Mouse (Mus musculus) neural tube, embryonic 13.5 days (tissue): ENCODE measurements around the gene Higd1c. TPM values are rescaled to one million over a fixed set of nuclear protein-coding genes. Genes with fewer than 3 reads are reported as not detected.
A peak's percentile ranks its signal among the peaks of the same experiment; 100 is the strongest.
"Not testable (repeated sequence)": the region's sequence is repeated elsewhere in the genome, so short reads cannot be mapped to it uniquely, and the experiment has no call there.

Source experiments
- ATAC-seq: fragments of 200-750 bp; cut with Nextera tagmentation; 2 replicates; pipeline ENCODE4 v1.8.0; 2017; ENCODE audit warnings: low read depth, mild to moderate bottlenecking, moderate TSS enrichment, moderate library complexity
- H3K27ac ChIP-seq: fragments of 300-500 bp; sonication (generic); replicated peaks from 2 replicates; pipeline ENCODE4 v1.5.1; 2015; ENCODE audit warnings: moderate library complexity, mild to moderate bottlenecking, inconsistent platforms
- H3K27me3 ChIP-seq: fragments of 300-500 bp; sonication (generic); 2 replicates; pipeline ENCODE4 v1.6.1; 2015; ENCODE audit warnings: mild to moderate bottlenecking, inconsistent platforms
- H3K36me3 ChIP-seq: fragments of 300-500 bp; sonication (generic); 2 replicates; pipeline ENCODE4 v1.6.1; 2015; ENCODE audit warnings: mild to moderate bottlenecking, inconsistent platforms
- H3K4me1 ChIP-seq: fragments of 300-500 bp; sonication (generic); replicated peaks from 2 replicates; pipeline ENCODE4 v1.6.1; 2015; ENCODE audit warnings: inconsistent platforms
- H3K4me2 ChIP-seq: fragments of 300-500 bp; sonication (generic); 2 replicates; pipeline ENCODE4 v1.6.1; 2015; ENCODE audit warnings: inconsistent platforms, mild to moderate bottlenecking, moderate library complexity
- H3K4me3 ChIP-seq: fragments of 300-500 bp; sonication (generic); 2 replicates; pipeline ENCODE4 v1.5.1; 2015; ENCODE audit warnings: mild to moderate bottlenecking, inconsistent platforms
- H3K9ac ChIP-seq: fragments of 300-500 bp; sonication (generic); 2 replicates; pipeline ENCODE4 v1.6.1; 2015; ENCODE audit warnings: moderate library complexity, mild to moderate bottlenecking, inconsistent platforms
- H3K9me3 ChIP-seq: fragments of 300-500 bp; sonication (generic); 2 replicates; pipeline ENCODE4 v1.6.1; 2016; ENCODE audit warnings: inconsistent platforms
- WGBS: fragments of 180-500 bp; shearing (Covaris S2); methylation state at CpG from one replicate; pipeline ENCODE4 v1.1.7; 2015; 5-methylcytosine and 5-hydroxymethylcytosine counted together
- polyA plus RNA-seq: library from polyadenylated mRNA; unstranded; fragments of >200 nt; fragmentation: Nextera tagmentation; extraction: Ambion mirVana; gene quantifications from 2 replicates; pipeline ENCODE4 v1.2.1, GENCODE M21; 2015

Higd1c gene
- polyA plus RNA-seq, 1 experiment from 2014 or later, result 3.1 TPM

GRCm38 (mm10) chr15:100337328-100337727 is 27.0 kb upstream of the Higd1c start:
- not testable (repeated sequence) for H3K27me3 ChIP-seq, H3K36me3 ChIP-seq, H3K9ac ChIP-seq, H3K4me3 ChIP-seq, H3K27ac ChIP-seq, H3K4me2 ChIP-seq, ATAC-seq, H3K9me3 ChIP-seq, H3K4me1 ChIP-seq

DNA sequence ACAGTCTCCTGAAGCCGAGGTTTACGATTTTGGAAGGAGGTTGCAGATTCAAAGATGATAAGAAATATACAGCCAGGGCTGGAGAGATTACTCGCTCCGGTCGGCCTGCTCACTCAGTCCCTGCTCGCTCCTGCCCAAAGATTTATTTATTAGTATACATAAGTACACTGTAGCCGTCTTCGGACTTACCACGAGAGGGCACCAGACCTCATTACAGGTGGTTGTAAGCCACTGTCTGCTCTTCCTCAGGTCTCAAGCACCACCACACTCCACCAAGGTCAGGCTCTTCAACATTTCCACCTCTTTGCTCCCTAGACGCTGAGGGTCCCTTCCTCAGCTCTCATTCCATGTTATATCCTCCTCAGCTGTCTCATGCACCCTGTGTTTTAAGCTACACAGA is 26.5 kb upstream of the Higd1c start:
- 40% methylated on average over 10 of the region's 10 CpGs for WGBS

GRCm38 (mm10) chr15:100341314-100341980 is 22.9 kb upstream of the Higd1c start:
- not testable (repeated sequence) for H3K9ac ChIP-seq, H3K36me3 ChIP-seq

More for the DNA sequence above, 26.5 kb upstream of the Higd1c start:
- H3K4me3 ChIP-seq, H3K9ac ChIP-seq, ATAC-seq, H3K27me3 ChIP-seq, H3K27ac ChIP-seq, H3K4me1 ChIP-seq, H3K4me2 ChIP-seq, H3K36me3 ChIP-seq, H3K9me3 ChIP-seq: not testable (repeated sequence)

GRCm38 (mm10) chr15:100345484-100345883 is 18.9 kb upstream of the Higd1c start:
- Histone ChIP-seq H3K27ac (no peak overlapping the region), H3K9ac (no peak overlapping the region), H3K36me3 (no peaks in the 10 kb centered on the region), H3K27me3 (no peaks in the 10 kb centered on the region), H3K9me3 (no peaks in the 10 kb centered on the region), H3K4me1 (no peaks in the 10 kb centered on the region), H3K4me3 (no peak overlapping the region), H3K4me2 (no peak overlapping the region)
- no peak for ATAC-seq

More at GRCm38 (mm10) chr15:100341314-100341980, 22.9 kb upstream of the Higd1c start:
- not testable (repeated sequence) for H3K9me3 ChIP-seq, ATAC-seq, H3K4me1 ChIP-seq, H3K27me3 ChIP-seq, H3K27ac ChIP-seq, H3K4me3 ChIP-seq, H3K4me2 ChIP-seq
- WGBS, result 81% methylated on average over 4 of the region's 5 CpGs

GRCm38 (mm10) chr15:100346761-100347160 is 17.6 kb upstream of the Higd1c start:
- 63% methylated on average over 14 of the region's 14 CpGs for WGBS
- Histone ChIP-seq H3K9ac (no peak overlapping the region), H3K4me1 (no peaks in the 10 kb centered on the region), H3K27me3 (no peaks in the 10 kb centered on the region), H3K36me3 (no peaks in the 10 kb centered on the region), H3K4me2 (no peak overlapping the region), H3K4me3 (no peak overlapping the region), H3K9me3 (no peaks in the 10 kb centered on the region), H3K27ac (no peak overlapping the region)
- no peak for ATAC-seq

DNA sequence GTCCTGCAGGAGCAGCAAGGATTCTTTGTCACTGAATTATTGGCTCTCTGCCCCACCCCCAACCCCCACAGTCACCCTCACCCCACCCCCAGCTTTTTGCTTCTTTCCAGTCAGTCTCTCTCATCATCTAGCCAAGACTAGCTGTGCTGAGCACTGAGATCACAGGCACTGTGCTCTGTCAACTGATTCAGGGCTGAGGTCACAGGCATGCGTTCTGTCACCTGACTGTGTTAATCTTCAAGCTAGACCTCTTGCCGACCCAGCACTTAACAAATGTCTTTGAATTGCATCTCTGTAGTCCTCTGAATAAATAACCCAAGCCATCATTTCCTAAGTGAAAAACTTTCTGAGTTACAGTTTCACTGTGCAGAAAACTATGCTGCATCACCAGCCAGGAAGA is 14.8 kb upstream of the Higd1c start:
- H3K9ac ChIP-seq, result no peak overlapping the region
- 74% methylated on average over 2 of the region's 2 CpGs for WGBS

DNA sequence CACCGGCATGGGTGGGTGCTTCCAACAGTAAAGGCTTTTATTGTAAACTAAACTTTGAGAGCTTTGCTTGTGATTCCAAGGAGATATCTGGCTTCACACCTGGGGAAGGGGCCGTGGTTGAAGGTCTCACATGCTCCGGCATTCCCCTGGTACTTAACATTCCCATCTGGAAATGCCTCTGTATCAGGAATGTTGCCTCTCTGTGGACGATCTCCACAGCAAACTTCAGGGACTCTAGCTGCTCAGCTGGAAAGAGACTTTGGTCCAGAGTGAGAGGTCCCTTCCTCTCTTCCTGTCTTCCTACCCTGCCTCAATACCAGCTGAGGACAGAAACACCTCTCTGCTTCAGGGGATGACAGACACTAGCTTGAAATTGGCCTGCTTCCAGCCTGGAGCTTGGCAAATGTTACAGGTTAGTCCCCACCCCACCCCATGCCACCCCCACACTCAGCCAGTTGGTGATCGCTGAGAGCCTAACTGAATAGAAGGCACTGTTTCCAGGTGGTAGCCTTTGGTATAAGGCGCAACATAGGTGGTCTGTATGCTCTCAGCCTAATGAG is 12.8 kb upstream of the Higd1c start:
- H3K4me2 ChIP-seq, result no peak overlapping the region
- no peaks in the 10 kb centered on the region for H3K27me3 ChIP-seq
- H3K4me3 ChIP-seq, result no peak overlapping the region
- H3K36me3 ChIP-seq, result no peaks in the 10 kb centered on the region
- no peak overlapping the region for H3K9ac ChIP-seq
- no peaks in the 10 kb centered on the region for H3K9me3 ChIP-seq
- WGBS, result 79% methylated on average over 6 of the region's 6 CpGs
- H3K27ac ChIP-seq, result no peak overlapping the region
- ATAC-seq, result no peak
- H3K4me1 ChIP-seq, result no peaks in the 10 kb centered on the region

More for the DNA sequence above, 14.8 kb upstream of the Higd1c start:
- Histone ChIP-seq H3K27me3 (no peaks in the 10 kb centered on the region), H3K9me3 (no peaks in the 10 kb centered on the region), H3K27ac (no peak overlapping the region), H3K4me1 (no peaks in the 10 kb centered on the region), H3K4me3 (no peak overlapping the region), H3K4me2 (no peak overlapping the region), H3K36me3 (no peaks in the 10 kb centered on the region)
- no peak for ATAC-seq

- Histone ChIP-seq H3K9ac (no peak within 1 kb of the TSS), H3K4me1 (no peaks in the 10 kb centered on the region), H3K4me2 (no peak within 1 kb of the TSS), H3K27me3 (no peaks in the 10 kb centered on the region), H3K27ac (no peak within 1 kb of the TSS), H3K4me3 (no peak within 1 kb of the TSS), H3K36me3 (no peaks in the 10 kb centered on the region), H3K9me3 (no peaks in the 10 kb centered on the region)
- 82% methylated on average over 10 of the region's 10 CpGs for WGBS
- ATAC-seq, result no peak
Observed at GRCm38 (mm10) chr15:100352711-100353250, 11.6 kb upstream of the Higd1c start, which contains the start of the genes Methig1 and Mettl7a2. Gene Methig1 (plus strand): TSS chr15:100353149. Gene Mettl7a2 (plus strand): TSS chr15:100353200.

GRCm38 (mm10) chr15:100353399-100353798 is 10.9 kb upstream of the Higd1c start:
- not testable (repeated sequence) for H3K4me2 ChIP-seq, H3K27ac ChIP-seq, H3K4me1 ChIP-seq, H3K9me3 ChIP-seq, ATAC-seq, H3K27me3 ChIP-seq, H3K36me3 ChIP-seq, H3K9ac ChIP-seq, H3K4me3 ChIP-seq
- 85% methylated on average over 17 of the region's 22 CpGs for WGBS

DNA sequence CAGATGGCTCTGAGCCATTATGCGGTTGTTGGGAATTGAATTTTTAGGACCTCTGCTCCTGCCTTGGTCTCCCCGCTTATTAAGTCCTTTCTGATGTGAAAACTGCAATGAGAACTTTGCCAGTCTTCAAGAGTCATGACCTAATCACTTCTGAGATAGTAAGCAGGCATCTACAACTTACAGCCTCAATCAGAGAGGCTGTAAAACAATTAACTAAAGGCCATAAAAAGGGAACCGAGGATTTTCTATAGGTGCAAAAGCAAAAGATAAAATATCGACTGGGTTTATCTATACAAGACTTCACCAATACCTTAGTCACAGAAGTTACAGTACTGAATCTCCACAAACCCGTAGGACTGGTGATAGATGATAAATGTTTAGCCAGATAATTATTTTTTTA is 8.5 kb upstream of the Higd1c start:
- Histone ChIP-seq H3K4me2 (no peak overlapping the region), H3K9me3 (no peaks in the 10 kb centered on the region), H3K9ac (no peak overlapping the region), H3K4me1 (no peaks in the 10 kb centered on the region), H3K4me3 (no peak overlapping the region), H3K27me3 (no peaks in the 10 kb centered on the region), H3K27ac (no peak overlapping the region), H3K36me3 (no peaks in the 10 kb centered on the region)
- 50% methylated on average over 5 of the region's 5 CpGs for WGBS
- ATAC-seq, result no peak

GRCm38 (mm10) chr15:100365967-100366366 is 1.6 kb downstream of the Higd1c start:
- not testable (repeated sequence) for ATAC-seq, H3K4me3 ChIP-seq
- WGBS, result 46% methylated on average over 9 of the region's 9 CpGs

DNA sequence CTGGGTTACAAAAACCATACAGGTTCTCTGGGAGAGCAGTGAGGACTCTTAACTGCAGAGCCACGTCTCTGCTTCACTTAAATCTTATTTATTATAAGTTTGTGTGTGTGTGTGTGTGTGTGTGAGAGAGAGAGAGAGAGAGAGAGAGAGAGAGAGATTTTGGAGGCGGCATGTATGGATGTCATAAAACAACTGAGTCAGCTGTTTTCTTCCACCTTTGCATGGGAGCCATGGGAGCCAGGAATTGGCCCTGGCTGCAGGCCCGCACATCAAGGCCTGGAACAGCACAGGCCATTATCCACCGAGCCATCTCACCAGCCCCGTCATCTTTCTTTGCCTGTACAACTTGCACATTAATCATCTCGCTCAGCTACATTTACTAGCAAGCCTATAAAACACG is 2.8 kb downstream of the Higd1c start:
- no peak for ATAC-seq
- Histone ChIP-seq H3K27ac (no peak overlapping the region), H3K4me3 (no peak overlapping the region), H3K9ac (no peak overlapping the region), H3K4me2 (no peak overlapping the region), H3K4me1 (peaks cover 5% of the 10 kb centered on the region; the same call in 1 of the 2 replicates), H3K36me3 (no peaks in the 10 kb centered on the region), H3K9me3 (0 out of 2 replicates have a peak, but pooled peaks cover 3% of the 10 kb centered on the region), H3K27me3 (no peaks in the 10 kb centered on the region)
- WGBS, result 59% methylated on average over 7 of the region's 7 CpGs

More at GRCm38 (mm10) chr15:100365967-100366366, 1.6 kb downstream of the Higd1c start:
- not testable (repeated sequence) for H3K4me1 ChIP-seq, H3K9me3 ChIP-seq, H3K9ac ChIP-seq, H3K27me3 ChIP-seq, H3K36me3 ChIP-seq, H3K4me2 ChIP-seq
- H3K27ac ChIP-seq, result 0 out of 2 replicates have a peak overlapping the region, but pooled peaks have one; percentile 28
